In genomic region chr1:33244691-33245090, GRCm38 (mm10) we compare ENCODE assay signal across 16 mouse cellular contexts.
DNase-seq lines count a peak whose midpoint lies in the region; ATAC-seq and TF ChIP-seq lines count a peak whose summit lies in the region.
"Had no signal": no experiment of that assay in that cellular context is flagged by ENCODE, and none has a peak within 500 bp of the region (broad histone marks: within the 10 kb centered on the region; RNA-seq: fewer than 3 reads in every experiment).

No protein-coding gene starts in this region.

- no peak overlapping the region for H3K9ac ChIP-seq in kidney, embryonic 15.5 days
- H3K9ac ChIP-seq in midbrain, embryonic 11.5 days (ENCODE audit: low read length) = no peak overlapping the region
- H3K9ac ChIP-seq in midbrain, embryonic 13.5 days (replicated peaks) = no peak overlapping the region
- H3K9ac ChIP-seq in limb, embryonic 13.5 days = no peak overlapping the region
- H3K9ac ChIP-seq: forebrain, embryonic 13.5 days; heart, embryonic 12.5 days; midbrain, embryonic 15.5 days had no signal

- no peaks in the 10 kb centered on the region for H3K27me3 ChIP-seq in kidney, embryonic 15.5 days
- H3K27me3 ChIP-seq in midbrain, embryonic 11.5 days (ENCODE audit: control insufficient read depth, insufficient read depth, low read length) = no peaks in the 10 kb centered on the region
- H3K27me3 ChIP-seq in midbrain, embryonic 13.5 days = no peaks in the 10 kb centered on the region
- no peaks in the 10 kb centered on the region for H3K27me3 ChIP-seq in limb, embryonic 13.5 days
- H3K27me3 ChIP-seq: forebrain, embryonic 13.5 days; heart, embryonic 12.5 days; midbrain, embryonic 15.5 days; Patski had no signal

- H3K4me3 ChIP-seq in kidney, embryonic 15.5 days (replicated peaks) = no peak overlapping the region
- H3K4me3 ChIP-seq in midbrain, embryonic 11.5 days (ENCODE audit: low read depth, low read length) = no peak overlapping the region
- no peak overlapping the region for H3K4me3 ChIP-seq in midbrain, embryonic 13.5 days (replicated peaks)
- H3K4me3 ChIP-seq in limb, embryonic 13.5 days = no peak overlapping the region
- no peak overlapping the region for H3K4me3 ChIP-seq in layer of hippocampus, adult 2 months
- H3K4me3 ChIP-seq: forebrain, embryonic 13.5 days; heart, embryonic 12.5 days; midbrain, embryonic 15.5 days had no signal

- H3K9me3 ChIP-seq in kidney, embryonic 15.5 days (replicated peaks) = no peaks in the 10 kb centered on the region
- no peaks in the 10 kb centered on the region for H3K9me3 ChIP-seq in midbrain, embryonic 11.5 days (ENCODE audit: control insufficient read depth, low read length)
- no peaks in the 10 kb centered on the region for H3K9me3 ChIP-seq in midbrain, embryonic 13.5 days
- H3K9me3 ChIP-seq in limb, embryonic 13.5 days = no peaks in the 10 kb centered on the region
- H3K9me3 ChIP-seq: forebrain, embryonic 13.5 days; heart, embryonic 12.5 days; midbrain, embryonic 15.5 days had no signal

- DNase-seq in cerebellum, postnatal 14 days = peak; percentile 24 to 40
- DNase-seq in cerebellum, adult 9-11 months = no peak
- DNase-seq in kidney, postnatal 10 days = peak; percentile 35
- peak; percentile 57 for DNase-seq in midbrain, embryonic 11.5 days (ENCODE audit: low spot score, missing footprints)
- DNase-seq in layer of hippocampus, adult 2 months (ENCODE audit: low spot score in 2 of 2) = no peak
- DNase-seq: kidney, adult 8-10 months; layer of hippocampus, adult 9-11 months; lung, adult 18-20 months had no signal

- no peak for ATAC-seq in kidney, embryonic 15.5 days (replicated peaks; ENCODE audit: low FRiP score)
- no peak for ATAC-seq in midbrain, embryonic 11.5 days (ENCODE audit: low FRiP score)
- ATAC-seq in midbrain, embryonic 13.5 days = no peak
- 0 out of 2 replicates have a peak, but pooled peaks have one; percentile 40 for ATAC-seq in limb, embryonic 13.5 days (ENCODE audit: low FRiP score, low read depth)
- ATAC-seq: activated CD4-positive, CD25-positive, alpha-beta regulatory T cell, adult 4 months; forebrain, embryonic 13.5 days; midbrain, embryonic 15.5 days; Patski had no signal

- WGBS in kidney, embryonic 15.5 days = 85% methylated on average over 8 of the region's 8 CpGs
- 89% methylated on average over 8 of the region's 8 CpGs for WGBS in midbrain, embryonic 11.5 days
- WGBS in midbrain, embryonic 13.5 days = 88% methylated on average over 8 of the region's 8 CpGs
- WGBS in limb, embryonic 13.5 days = 68% methylated on average over 8 of the region's 8 CpGs

- no peak overlapping the region for H3K27ac ChIP-seq in kidney, embryonic 15.5 days
- H3K27ac ChIP-seq in midbrain, embryonic 11.5 days (ENCODE audit: low read depth, low read length) = no peak overlapping the region
- no peak overlapping the region for H3K27ac ChIP-seq in midbrain, embryonic 13.5 days
- no peak overlapping the region; the same call in 1 of the 2 replicates for H3K27ac ChIP-seq in limb, embryonic 13.5 days
- H3K27ac ChIP-seq in layer of hippocampus, adult 2 months = no peak overlapping the region
- H3K27ac ChIP-seq: forebrain, embryonic 13.5 days; midbrain, embryonic 15.5 days had no signal

- H3K4me1 ChIP-seq in kidney, embryonic 15.5 days = no peaks in the 10 kb centered on the region
- H3K4me1 ChIP-seq in midbrain, embryonic 11.5 days (ENCODE audit: control insufficient read depth, insufficient read depth, low read length) = no peaks in the 10 kb centered on the region
- H3K4me1 ChIP-seq in midbrain, embryonic 13.5 days (replicated peaks) = no peaks in the 10 kb centered on the region
- H3K4me1 ChIP-seq in limb, embryonic 13.5 days = peaks cover 4% of the 10 kb centered on the region; the same call in 1 of the 2 replicates
- H3K4me1 ChIP-seq: forebrain, embryonic 13.5 days; heart, embryonic 12.5 days; midbrain, embryonic 15.5 days had no signal

- no peaks in the 10 kb centered on the region for H3K36me3 ChIP-seq in kidney, embryonic 15.5 days
- no peaks in the 10 kb centered on the region for H3K36me3 ChIP-seq in midbrain, embryonic 11.5 days (ENCODE audit: control insufficient read depth, insufficient read depth, low read length)
- no peaks in the 10 kb centered on the region for H3K36me3 ChIP-seq in midbrain, embryonic 13.5 days
- H3K36me3 ChIP-seq in limb, embryonic 13.5 days = no peaks in the 10 kb centered on the region
- H3K36me3 ChIP-seq: heart, embryonic 12.5 days; midbrain, embryonic 15.5 days had no signal

- TF ChIP-seq CTCF in layer of hippocampus, adult 2 months (conservative IDR thresholded peaks at IDR 0.05) = no peak

- H3K4me2 ChIP-seq in kidney, embryonic 15.5 days = no peak overlapping the region
- H3K4me2 ChIP-seq in midbrain, embryonic 11.5 days = no peak overlapping the region
- no peak overlapping the region for H3K4me2 ChIP-seq in midbrain, embryonic 13.5 days (replicated peaks)
- H3K4me2 ChIP-seq in limb, embryonic 13.5 days (replicated peaks) = no peak overlapping the region
- H3K4me2 ChIP-seq: forebrain, embryonic 13.5 days; heart, embryonic 12.5 days; midbrain, embryonic 15.5 days had no signal

Comparison
In these comparisons a context has a peak if more than half of its experiments do, and no peak if none do; other contexts are left out.
1. DNase-seq: peak in cerebellum, postnatal 14 days (2 of 2), kidney, postnatal 10 days (single experiment) and midbrain, embryonic 11.5 days (single experiment); none in cerebellum, adult 9-11 months (single experiment) and layer of hippocampus, adult 2 months (0 of 2).